Mouse (Mus musculus): ENCODE measurements at regions not wholly inside any gene's neighbourhood (a gene's known extent, or its start where the extent isn't known, plus 50 kb on each side); places are given as distances from the start of the nearest gene placed in this dataset.

DNA sequence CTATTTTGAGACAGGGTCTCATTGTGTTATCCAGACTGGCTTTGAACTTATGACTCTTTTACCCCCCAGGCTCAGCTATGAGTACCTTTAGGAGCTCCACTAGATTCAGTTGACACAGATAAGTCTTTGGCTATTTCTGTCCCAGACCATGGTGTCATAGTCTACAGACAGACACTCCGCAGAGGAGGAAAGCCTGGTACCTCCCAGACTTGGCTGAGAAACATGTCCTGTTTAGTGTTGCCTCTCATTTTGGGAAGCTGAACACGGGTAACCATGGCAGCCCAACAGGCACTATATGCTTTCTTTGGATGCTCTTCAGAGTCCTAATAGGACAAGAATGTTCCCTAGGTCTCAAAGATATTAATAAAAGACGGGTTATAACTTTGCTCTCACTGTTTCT lies 429.0 kb downstream of the Matn1 start:
- DNase-seq (ENCODE audit: low spot score), result no peak

DNA sequence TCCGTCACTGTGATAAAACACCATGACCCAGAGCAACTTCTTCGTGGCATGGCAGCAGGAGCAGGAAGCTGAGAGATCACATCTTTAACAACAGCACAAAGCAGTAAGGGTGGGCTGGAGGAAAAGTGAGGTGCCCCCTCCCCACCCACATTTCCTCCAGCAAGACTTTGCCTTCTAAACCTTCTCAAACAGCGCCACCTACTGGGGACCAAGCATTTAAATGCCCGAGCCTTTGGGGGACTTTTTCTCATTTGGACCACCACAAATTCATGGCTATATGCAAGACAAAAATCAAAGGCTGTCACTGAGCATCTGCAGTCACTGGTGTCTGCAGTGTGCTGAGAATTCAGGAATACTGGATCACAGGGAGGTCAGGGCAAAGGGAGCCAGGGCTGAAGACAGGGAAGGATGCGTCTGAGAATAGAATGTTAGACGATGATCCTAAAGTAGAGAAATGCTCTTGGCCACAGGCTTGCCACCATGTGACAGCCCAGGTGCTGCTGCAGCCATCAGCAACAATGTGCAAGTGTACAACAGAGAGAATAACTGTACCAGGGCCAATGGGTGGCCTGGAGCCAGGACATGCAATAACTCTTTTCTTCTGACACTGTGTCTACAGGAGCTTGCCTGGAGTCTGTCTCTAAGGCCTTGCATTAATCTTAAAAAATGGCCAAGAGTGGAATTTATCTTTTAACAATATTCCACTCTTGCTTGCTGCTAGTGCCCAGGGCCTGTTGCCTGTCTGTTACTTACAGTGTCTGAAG lies 430.5 kb downstream of the Matn1 start:
- DNase-seq (ENCODE audit: low spot score), result no peak

DNA sequence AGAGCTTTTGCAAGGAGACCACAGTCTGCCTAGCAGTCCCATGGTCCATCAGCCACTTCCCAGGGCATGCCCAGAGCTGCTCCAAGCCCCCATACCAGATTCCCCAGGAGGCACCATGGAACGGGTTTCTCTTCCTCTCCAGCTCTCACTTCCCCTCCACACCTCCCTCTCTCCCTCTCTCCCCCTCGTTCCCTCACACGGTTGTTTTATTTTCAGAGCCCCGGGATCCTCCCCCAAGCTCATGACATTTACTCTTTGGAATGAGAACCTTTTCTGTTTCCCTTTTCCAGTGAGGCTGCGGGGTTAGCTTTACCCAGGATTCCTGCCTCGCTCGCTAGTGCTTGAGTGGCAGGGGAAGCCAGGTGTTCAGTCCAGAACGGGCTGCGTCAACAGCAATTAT lies 436.9 kb downstream of the Matn1 start:
- no peak for DNase-seq (ENCODE audit: low spot score)

DNA sequence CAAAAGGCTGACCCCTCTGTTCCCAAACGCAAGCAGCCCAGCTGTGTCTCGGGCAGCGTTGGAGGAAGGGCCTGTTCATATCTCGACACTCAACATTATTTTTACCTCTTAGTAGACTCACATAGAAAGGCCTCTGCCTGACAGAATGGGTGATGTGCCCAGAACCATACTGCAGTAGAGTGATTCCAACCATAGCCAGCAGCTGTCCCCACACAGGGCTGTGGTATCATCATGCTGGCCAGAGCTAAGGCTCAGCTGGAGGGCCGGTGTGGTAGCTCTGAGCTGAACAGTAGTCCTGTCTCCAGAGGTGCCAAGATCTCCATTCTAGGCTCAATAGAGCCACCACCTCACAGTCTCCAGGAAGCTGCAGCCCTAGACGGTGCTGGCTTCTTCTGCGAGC lies 437.3 kb downstream of the Matn1 start:
- no peak for DNase-seq (ENCODE audit: low spot score)

DNA sequence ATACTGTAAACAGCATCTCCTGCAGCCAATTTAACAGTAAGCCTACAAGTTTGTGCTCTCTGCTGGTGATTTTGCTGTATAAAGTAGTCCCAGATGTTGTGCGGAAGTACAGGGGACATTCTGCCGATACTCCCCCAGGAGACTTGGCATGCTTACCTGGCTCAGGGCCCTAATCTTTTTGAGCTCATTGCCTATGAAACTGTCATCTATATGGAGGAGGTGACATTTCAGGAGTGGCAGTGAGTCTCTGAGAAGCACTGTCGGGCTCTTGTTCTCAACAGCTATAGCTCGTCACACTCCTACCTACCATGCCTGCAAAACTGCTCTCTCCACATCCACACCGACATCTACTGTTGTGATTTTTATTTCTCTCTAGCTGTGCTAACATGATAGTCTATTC lies 439.7 kb downstream of the Matn1 start:
- no peak for DNase-seq (ENCODE audit: low spot score)

DNA sequence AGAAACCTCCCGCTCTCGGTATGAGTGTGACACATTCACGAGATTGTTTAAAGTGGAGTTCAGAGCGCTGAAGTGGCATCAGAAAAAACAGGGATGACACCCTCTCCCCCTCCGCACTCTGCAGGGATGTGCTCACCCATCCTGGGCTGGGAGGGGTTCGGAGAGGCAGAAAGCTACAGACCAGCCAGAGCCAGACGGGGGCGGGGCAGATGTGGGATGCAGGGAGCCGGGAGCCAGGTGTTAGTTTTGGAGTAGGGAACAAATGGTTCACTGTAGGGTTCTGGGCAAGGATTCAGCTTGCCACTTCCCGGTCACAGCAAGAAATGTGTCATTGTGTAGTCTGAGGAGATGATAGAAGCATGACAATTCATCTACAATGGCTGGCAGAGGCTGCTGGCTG lies 442.8 kb downstream of the Matn1 start:
- DNase-seq (ENCODE audit: low spot score), result no peak

DNA sequence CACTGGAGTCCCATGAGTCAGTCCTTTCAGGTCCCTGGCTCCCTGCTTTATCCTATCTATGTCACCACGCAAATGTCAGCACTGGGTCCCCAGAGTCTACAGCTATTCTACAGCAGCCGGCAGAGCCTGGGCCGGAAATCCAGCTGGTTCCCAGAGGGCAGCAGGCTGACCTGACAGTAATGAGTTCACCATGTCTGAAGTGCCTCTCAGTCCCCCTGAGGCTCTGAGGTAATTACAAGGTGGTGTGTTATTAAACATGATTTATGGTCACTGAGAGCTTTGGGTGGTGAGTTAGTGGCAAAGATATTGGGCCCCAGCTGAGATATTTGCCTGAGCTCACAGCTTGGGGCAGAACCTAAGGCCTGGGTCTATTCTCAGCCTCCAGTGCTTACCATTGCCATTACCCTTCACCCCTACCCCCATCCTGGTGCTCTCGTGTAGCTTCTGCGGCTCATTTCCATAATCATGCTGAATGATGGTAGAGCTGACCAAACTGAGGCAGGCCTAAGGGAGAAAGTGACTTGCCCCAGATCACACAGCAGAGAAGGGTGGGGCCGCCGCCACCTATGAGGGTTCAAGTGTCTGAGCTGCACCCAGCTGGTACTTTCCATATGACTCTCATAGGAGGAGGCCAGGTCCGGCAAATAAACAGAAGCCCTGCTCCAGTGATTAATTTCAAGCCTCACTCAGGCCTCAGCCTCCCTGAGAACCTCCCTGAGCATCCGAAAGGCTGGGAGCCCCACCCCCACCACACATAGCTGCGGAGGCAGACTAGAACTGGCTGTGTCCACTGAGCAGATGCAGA lies 446.8 kb downstream of the Ptpru start:
- no peak for DNase-seq (ENCODE audit: low spot score)

DNA sequence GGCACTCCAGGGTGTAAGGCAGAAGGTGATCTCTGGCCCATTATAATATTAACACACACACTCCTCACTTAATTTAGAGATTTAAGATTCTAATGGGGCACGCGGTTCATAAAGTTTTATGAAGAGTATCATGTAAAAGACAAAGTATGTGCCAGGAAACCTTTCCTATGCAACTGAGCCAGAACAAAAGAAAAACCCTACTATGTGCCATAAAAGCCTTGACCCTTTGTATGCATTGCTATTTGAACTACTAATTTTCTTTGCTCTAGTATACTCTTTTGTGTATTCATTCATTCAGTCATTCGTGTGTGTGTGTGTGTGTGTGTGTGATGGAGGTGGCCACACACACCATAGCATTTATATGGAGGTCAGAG lies 446.2 kb downstream of the Ptpru start:
- no peak for DNase-seq (ENCODE audit: low spot score)

DNA sequence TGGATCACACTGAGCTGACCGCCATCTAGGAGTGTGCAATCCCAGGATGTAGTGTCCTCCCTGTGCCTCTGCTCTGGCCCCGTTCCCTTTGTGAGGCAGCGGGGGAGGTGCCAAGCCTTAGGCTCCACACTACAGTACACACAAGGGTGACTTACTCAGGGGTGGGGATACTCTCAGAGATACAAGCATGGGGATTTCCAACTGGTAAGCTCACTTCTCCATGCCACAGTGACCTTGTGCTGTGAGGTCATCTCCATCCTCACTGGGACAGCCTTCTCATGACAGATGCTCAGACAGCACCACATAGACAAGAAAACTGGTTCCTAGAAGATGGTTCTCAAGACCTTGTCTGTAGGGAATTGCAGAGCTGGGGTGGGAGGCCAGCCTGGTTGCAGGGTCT lies 445.6 kb downstream of the Ptpru start:
- DNase-seq (ENCODE audit: low spot score), result no peak

DNA sequence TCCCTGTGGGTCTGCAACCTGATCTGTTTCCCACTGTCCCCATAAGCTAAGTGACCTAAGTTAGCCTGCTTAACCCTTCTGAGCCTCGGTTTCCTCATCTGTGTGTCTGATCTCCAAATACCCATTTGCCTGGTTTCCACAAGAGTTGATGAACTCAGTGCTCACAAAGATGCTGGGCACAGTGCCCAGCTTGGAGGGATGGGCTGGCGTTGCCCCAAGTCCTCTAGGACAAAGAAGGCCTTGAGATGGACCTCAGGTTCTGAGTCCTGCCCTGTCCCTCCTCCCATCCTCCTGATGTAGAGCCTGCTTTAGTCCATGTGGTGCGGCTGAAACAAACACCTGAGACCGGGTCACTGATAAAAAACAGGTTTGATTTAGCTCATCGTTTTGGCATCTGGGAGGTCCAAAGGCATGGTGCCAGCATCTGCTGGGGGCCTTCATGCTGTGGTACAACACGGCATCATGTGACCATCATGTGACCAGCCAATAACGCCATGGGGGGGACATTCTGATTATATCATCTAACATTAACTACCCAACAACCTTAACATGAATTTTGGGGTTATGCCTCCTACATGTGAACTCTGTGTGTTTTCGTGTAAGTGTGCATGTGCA lies 441.8 kb downstream of the Ptpru start:
- DNase-seq (ENCODE audit: low spot score), result no peak

DNA sequence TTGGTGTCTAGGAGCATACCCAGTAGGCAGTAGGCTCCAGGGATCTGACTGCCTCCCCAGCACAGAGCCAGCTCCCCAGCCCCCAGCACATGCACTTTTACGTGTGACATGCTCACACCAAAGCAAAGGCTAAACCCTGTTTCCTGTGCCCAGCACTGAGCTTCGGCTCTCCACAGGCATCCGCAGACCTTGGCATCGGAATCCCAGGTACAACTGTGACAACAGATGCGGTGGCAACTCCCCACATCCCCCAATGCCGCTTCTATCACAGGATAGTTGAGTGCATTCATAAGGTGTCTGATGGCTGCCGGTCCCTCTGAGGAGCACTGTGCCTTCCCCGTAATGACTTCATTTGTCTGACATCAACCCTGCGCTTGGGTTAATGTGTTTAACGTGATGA lies 440.9 kb downstream of the Ptpru start:
- no peak for DNase-seq (ENCODE audit: low spot score)

DNA sequence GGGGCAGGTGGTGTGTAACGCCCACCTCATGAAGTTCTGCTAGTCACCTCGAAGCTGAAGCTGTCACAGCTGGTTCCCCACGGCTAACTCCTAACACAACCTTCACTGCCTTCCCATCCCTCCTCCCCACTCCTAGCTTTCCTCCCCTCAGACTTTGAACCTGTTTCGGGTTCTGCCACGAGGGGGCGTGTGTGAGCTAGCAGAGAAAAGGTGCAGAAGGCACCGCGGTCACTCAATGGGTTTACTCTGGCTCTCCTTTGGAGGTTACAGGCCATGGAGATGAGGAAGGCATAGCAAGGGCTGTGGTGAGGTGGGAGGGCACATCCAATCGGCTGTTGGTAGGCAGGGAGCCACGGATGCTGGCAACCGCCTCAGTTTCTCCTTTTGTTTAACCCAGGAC lies 437.3 kb downstream of the Ptpru start:
- no peak for DNase-seq (ENCODE audit: low spot score)

DNA sequence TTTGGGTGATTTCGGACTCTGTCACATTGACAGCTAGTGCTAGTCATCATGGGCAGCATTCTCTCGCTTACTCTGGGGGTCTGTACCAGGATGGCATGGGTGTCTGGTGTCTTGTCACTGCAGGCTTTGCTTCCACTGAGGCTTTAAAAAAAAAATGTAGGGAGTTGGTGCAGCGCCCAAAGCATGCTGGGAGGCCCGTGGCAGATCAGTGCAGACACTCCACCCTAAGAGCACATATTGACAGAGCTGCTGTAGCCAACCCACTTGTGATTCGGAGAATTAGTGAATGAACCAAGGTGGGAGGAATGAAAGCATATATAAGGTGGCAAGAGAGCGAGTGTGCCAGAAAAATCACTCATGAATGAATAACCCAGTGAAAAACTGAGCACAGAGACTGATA lies 436.8 kb downstream of the Ptpru start:
- no peak for DNase-seq (ENCODE audit: low spot score)

DNA sequence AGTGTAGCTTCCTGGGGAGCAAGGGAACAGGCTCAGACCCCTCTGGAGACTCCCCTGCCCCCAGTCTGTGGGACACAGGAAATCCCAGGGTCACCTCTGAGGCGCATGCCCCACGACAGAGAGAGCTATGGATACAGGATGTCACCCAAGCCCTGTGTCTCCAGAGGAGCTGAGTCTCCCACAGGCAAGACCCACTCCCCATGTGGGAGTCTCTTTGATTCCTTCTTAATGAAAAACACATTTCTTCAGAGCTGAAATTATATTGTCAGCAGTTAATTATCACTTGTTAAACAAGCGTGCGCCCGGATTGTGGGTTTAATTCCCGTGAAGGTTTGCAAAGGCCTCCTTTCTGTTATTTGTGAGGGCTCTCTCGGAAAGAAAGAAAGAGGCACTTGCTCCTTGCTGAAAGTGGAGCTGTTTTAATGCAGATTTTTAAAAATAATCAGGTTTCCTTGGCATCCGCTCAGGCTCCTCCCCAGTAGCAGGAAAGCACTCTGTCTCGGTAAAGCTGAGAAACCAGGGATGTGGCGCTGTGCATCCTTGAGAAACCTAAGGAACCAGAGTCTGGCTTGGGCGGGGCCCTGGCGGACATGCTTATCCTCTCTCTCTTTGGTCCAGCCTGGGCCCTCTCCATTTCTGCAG lies 432.6 kb downstream of the Ptpru start:
- no peak for DNase-seq (ENCODE audit: low spot score)

DNA sequence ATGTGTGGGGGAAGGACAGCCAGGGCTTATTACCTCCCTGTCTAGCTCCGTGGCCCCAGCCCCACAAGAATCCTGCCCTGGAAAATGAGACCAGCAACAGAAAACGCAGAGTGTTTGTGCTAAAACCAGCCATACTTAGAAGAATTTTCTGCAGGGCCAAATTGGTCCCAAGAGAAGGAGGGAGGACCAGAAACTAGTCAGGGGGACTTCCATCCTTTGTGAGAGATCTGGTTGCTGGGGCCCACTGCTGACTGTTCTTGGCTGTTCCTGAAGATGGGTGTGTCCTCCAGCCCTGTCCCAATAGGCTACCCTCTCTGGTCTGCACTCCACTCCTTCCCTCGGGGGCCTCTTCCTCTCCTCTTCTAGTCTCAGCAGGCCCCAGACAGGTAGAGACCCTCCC lies 430.6 kb downstream of the Ptpru start:
- DNase-seq (ENCODE audit: low spot score), result no peak

DNA sequence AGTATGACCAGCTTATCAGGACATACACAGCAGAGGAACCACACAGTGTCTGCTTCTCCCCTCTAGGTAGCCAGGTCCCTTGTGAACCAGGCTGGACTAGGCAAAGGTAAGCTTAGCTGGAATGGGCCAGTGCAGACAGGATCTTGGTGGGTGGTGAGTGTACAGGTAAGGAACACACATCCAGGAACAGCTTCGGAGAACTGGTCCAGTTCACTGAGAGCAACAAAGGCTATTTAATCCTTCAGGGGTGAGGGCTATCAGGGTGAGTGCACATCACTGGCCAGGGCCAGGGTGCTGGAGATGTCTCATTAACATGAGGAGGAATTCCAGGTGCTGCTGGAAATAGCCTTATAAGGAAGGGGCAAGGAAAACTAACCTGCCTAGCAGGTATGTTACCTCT lies 429.4 kb downstream of the Ptpru start:
- no peak for DNase-seq (ENCODE audit: low spot score)

DNA sequence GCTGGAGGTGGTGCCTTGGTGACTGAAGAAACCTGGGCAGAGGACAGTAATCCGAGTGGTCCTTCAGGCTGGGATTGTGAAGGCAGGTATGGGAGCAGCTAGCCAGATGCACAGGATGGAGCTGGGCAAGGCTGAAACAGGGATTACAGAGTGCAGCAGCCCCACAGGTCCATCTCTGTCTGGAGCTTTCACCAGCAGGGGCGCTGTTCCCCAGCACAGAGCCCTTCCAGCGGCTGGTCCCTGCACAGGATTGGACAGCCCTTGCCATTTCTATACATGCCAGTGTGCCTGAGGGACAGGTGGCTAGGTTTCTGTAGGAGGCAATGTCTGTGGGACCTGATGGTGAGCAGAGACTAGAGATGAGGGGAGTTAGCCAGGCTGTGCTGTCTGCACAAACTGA lies 428.3 kb downstream of the Ptpru start:
- no peak for DNase-seq (ENCODE audit: low spot score)

DNA sequence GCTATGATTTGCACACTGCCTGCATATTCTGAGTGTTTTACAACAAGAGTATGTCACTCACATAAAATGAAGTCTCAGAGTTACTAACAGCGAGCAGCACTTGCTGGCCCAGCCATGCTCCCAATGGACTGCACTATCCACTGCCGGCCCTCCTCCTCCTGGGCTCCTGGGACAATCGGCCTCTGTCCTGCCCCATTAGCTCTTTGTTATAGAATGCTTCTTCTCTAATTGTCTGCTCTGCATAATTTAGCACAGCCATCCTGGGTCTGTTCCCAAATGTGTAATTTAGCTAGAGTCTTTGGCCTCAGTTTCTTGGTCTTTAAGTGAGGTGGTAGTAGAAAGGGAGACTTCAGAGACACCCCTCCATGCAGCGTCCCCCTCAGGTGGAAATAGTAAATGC lies 426.2 kb downstream of the Ptpru start:
- no peak for DNase-seq (ENCODE audit: low spot score)

DNA sequence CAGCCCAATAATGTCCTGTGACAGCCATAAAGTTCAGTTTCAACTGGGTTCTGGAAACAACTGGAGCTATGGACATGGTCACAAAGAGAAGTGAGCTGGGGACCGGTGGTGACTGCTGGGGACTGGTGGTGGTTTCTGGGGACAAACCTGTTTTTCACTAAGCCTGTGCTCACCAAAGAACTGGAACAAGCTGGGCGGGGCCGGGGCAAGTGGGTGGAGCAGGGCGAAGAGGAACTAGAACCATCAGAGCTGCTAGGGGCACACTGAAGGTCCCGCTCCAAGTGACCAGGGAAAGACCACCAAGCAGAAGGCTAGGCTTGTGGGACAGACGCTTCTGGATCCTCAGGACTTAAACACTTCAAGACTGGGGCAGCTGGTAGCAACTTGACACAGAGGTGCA lies 424.7 kb downstream of the Ptpru start:
- no peak for DNase-seq (ENCODE audit: low spot score)

DNA sequence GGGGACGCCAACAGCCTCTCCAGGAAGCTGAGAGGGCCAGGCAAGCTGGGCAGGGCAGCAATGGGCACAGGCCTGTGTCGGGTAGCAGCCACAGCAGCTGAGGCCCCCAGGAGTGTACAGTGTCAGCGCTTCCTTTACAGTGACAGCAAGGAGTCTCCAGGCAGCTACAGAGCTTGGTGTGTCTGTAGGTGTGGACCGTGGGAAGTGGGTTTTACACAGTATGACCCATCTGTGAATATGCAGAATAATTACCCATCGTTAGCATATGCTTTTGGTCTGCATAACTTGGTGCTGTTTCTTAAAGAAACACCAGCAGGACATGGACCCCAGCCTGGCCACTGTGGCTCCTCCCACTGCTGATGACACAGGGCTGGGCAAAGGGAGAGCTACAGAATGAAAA lies 422.6 kb downstream of the Ptpru start:
- no peak for DNase-seq (ENCODE audit: low spot score)

DNA sequence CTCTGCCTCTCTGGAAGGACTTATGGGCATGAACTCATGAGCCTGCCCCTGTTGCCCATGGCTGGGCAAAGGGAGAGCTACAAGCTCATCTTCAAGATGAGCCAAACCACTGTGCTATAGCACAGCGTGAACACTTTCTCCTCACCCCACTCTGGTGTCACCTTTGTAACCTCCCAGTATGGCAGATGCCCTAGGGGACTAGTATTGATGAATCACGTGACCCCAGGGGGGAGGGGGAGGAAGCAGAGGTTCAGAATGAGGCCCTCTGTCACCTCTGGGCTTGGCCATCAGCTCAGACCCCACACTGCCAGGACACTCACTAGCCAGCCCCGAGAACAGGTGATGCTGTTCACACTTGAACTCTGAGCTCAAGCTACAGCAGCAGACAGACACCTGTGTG lies 421.9 kb downstream of the Ptpru start:
- DNase-seq (ENCODE audit: low spot score), result no peak

DNA sequence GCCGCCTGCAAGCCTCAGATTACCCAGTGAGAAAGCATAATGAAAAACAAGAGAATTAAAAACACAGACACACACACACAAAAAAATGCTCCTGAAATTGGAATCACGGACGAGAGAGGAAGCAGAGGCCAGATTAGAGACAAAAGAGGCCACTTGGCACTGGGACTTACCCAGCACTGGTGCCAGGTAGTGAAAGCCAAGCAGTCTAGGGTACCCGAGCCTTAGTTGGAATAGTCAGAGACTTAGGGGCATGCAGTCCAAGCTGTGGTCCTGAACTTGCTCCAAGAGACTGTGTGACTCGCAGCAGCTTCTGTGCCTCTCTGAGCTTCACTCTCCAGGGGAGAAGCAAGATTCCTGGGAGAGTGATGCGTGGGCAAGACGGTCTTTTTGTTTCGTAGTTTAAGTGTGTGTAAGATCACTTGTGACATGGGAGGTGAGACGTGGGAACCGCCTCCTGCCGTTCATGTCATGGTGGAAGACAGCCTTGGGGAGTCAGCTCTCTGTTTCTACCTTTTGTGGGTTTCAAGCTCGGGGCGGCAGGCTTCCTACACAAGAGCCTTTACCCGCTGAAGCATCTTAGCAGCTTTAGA lies 420.8 kb downstream of the Ptpru start:
- DNase-seq (ENCODE audit: low spot score), result no peak

DNA sequence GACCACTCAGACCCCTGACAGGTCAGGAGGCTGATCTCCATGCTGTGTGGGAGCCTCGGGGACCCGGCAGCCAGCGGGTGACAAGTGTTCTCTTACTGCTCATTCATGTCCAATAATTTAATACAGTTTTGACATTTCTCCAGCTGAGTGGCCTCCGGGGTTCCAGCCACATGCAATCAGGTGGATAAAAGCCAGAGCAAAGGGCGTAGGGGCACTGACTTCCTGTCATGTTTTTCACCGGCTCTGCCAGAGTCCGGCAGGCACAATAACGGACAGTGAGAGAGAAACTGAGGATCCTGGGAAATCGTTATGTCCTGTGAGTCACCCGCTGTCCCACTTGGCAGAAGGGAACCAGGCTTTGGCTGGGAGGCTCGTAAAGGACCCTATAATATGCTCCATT lies 412.8 kb downstream of the Ptpru start:
- DNase-seq (ENCODE audit: low spot score), result no peak

Data from ovary, adult 18-20 months (tissue).